22 mouse cellular contexts compared by ENCODE assay signal in the genomic region with DNA sequence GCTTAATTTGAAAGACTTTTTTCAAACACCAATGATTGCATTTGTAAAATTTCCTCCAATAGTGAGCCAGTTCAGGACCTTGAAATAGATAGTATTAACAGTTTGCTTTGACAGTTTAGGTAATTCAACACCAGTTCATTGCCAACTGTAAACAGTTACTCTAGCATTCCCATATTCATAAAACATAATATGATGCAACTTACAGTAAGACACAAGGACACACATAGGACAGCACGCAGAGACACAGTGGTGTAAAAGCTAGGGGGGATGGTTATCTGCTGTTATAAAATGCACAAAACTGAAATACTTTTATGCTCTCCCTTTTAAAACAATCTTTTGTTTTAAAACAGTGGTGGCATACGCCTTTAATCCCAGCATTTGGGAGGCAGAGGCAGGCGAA.
DNase-seq lines count a peak whose midpoint lies in the region; ATAC-seq and TF ChIP-seq lines count a peak whose summit lies in the region.
"Had no signal": no experiment of that assay in that cellular context is flagged by ENCODE, and none has a peak within 500 bp of the region (broad histone marks: within the 10 kb centered on the region; RNA-seq: fewer than 3 reads in every experiment).

No protein-coding gene starts in this region.

- H3K9ac ChIP-seq in heart, embryonic 11.5 days (ENCODE audit: low read depth, low read length): no peak overlapping the region
- no peak overlapping the region for H3K9ac ChIP-seq in MEL (ENCODE audit: control insufficient read depth, low read depth, low read length, poor library complexity, severe bottlenecking)
- no peak overlapping the region for H3K9ac ChIP-seq in forebrain, embryonic 15.5 days (replicated peaks)

- peak in 1 of 2 experiments; percentile 73; a peak in 1 of 4 replicates for TF ChIP-seq EP300 in MEL (IDR thresholded peaks at IDR 0.05; ENCODE audit: low read depth in 1 of 2, low read length in 2 of 2)

- H3ac ChIP-seq in myocyte (ENCODE audit: control insufficient read depth, insufficient read length): no peak overlapping the region

- H3K9me3 ChIP-seq in heart, embryonic 11.5 days (replicated peaks; ENCODE audit: control insufficient read depth, low read length): no peaks in the 10 kb centered on the region
- H3K9me3 ChIP-seq in MEL (replicated peaks; ENCODE audit: insufficient read depth, low read length): no peaks in the 10 kb centered on the region
- no peaks in the 10 kb centered on the region for H3K9me3 ChIP-seq in forebrain, embryonic 15.5 days
- H3K9me3 ChIP-seq: G1E had no signal

- no peaks in the 10 kb centered on the region for H3K27me3 ChIP-seq in heart, embryonic 11.5 days (ENCODE audit: control insufficient read depth, insufficient read depth, low read length)
- H3K27me3 ChIP-seq in MEL (ENCODE audit: control insufficient read depth in 1 of 2, insufficient read depth in 2 of 2, low read length in 2 of 2) (no peaks in the 10 kb centered on the region; a peak in 1 of 4 replicates), myocyte (ENCODE audit: control insufficient read depth, insufficient read depth, insufficient read length) (no peaks in the 10 kb centered on the region)
- no peaks in the 10 kb centered on the region for H3K27me3 ChIP-seq in forebrain, embryonic 15.5 days
- H3K27me3 ChIP-seq: CH12.LX had no signal

- no peak overlapping the region for H3K4me3 ChIP-seq in heart, embryonic 11.5 days (ENCODE audit: low read depth, low read length)
- H3K4me3 ChIP-seq in MEL (ENCODE audit: control insufficient read depth in 1 of 2, insufficient read depth in 1 of 2, low read depth in 2 of 2, low read length in 2 of 2): no peak overlapping the region
- H3K4me3 ChIP-seq in myocyte: no peak overlapping the region
- no peak overlapping the region for H3K4me3 ChIP-seq in forebrain, embryonic 15.5 days

- no peaks in the 10 kb centered on the region for H3K36me3 ChIP-seq in heart, embryonic 11.5 days (ENCODE audit: control insufficient read depth, insufficient read depth, low read length)
- H3K36me3 ChIP-seq in MEL (ENCODE audit: control insufficient read depth in 1 of 2, insufficient read depth in 2 of 2, low read length in 2 of 2): no peaks in the 10 kb centered on the region; a peak in 1 of 4 replicates
- H3K36me3 ChIP-seq in myocyte (ENCODE audit: control insufficient read depth, insufficient read depth): no peaks in the 10 kb centered on the region
- H3K36me3 ChIP-seq in forebrain, embryonic 15.5 days: no peaks in the 10 kb centered on the region
- H3K36me3 ChIP-seq: G1E had no signal

- TF ChIP-seq RAD21 in MEL (IDR thresholded peaks at IDR 0.05; ENCODE audit: low read depth, low read length): no peak

- WGBS in heart, embryonic 11.5 days (ENCODE audit: insufficient replicate concordance): 80% methylated on average over 3 of the region's 3 CpGs
- WGBS in forebrain, embryonic 15.5 days: 89% methylated on average over 3 of the region's 3 CpGs

- no peaks in the 10 kb centered on the region for H3K4me1 ChIP-seq in heart, embryonic 11.5 days (ENCODE audit: control insufficient read depth, insufficient read depth, low read length)
- H3K4me1 ChIP-seq in MEL (ENCODE audit: control insufficient read depth in 1 of 2, insufficient read depth in 2 of 2, low read length in 2 of 2): peaks cover 0 to 13% of the 10 kb centered on the region in 2 experiments; a peak in 1 of 4 replicates
- no peaks in the 10 kb centered on the region for H3K4me1 ChIP-seq in forebrain, embryonic 15.5 days

- no peak overlapping the region for H3K4me2 ChIP-seq in heart, embryonic 11.5 days
- no peak overlapping the region for H3K4me2 ChIP-seq in myocyte (ENCODE audit: low read depth)
- H3K4me2 ChIP-seq in forebrain, embryonic 15.5 days (replicated peaks): no peak overlapping the region

- no peak for TF ChIP-seq CTCF in MEL (IDR thresholded peaks at IDR 0.05 in 2 of 3, conservative IDR thresholded peaks at IDR 0.05 in 1 of 3; ENCODE audit: control insufficient read depth in 1 of 3, insufficient read depth in 1 of 3, low read depth in 2 of 3, low read length in 3 of 3, poor library complexity in 1 of 3, severe bottlenecking in 1 of 3)

- H3K27ac ChIP-seq in heart, embryonic 11.5 days (ENCODE audit: low read depth, low read length): no peak overlapping the region
- no peak overlapping the region; the same call in 1 of the 2 replicates for H3K27ac ChIP-seq in MEL (ENCODE audit: control insufficient read depth, low read depth, low read length)
- H3K27ac ChIP-seq in forebrain, embryonic 15.5 days (replicated peaks): no peak overlapping the region

- H3K79me2 ChIP-seq in MEL (ENCODE audit: control insufficient read depth, insufficient read depth, low read length, poor library complexity): no peaks in the 10 kb centered on the region
- no peaks in the 10 kb centered on the region for H3K79me2 ChIP-seq in myocyte (ENCODE audit: control insufficient read depth, insufficient read depth)

- TF ChIP-seq POLR2A in MEL (IDR thresholded peaks at IDR 0.05; ENCODE audit: control insufficient read depth in 1 of 2, insufficient read depth in 1 of 2, low read depth in 1 of 2, low read length in 2 of 2, poor library complexity in 1 of 2): no peak
- TF ChIP-seq POLR2A in myocyte (IDR thresholded peaks at IDR 0.05; ENCODE audit: insufficient read length, low read depth): no peak

- ATAC-seq in heart, embryonic 11.5 days (replicated peaks; ENCODE audit: insufficient number of reproducible peaks, low FRiP score, low TSS enrichment): no peak
- ATAC-seq in forebrain, embryonic 15.5 days (replicated peaks): no peak
- ATAC-seq: activated CD4-positive, CD25-positive, alpha-beta regulatory T cell, adult 4 months; CD4-positive, CD25-positive, alpha-beta regulatory T cell, adult 4 months; Patski had no signal

- peak; percentile 58 for DNase-seq in heart, adult 11 months
- DNase-seq in MEL (ENCODE audit: low read depth, low spot score): peak; percentile 23
- no peak for DNase-seq in right cerebral cortex, postnatal 36 days (ENCODE audit: low spot score in 2 of 2)
- DNase-seq: adrenal gland, adult 2 months; adrenal gland, adult 8-10 months; adrenal gland, postnatal 10 days; adrenal gland, postnatal 14 days; adrenal gland, postnatal 25 days; adrenal gland, postnatal 36 days; B cell, adult 2 months; cerebellum, adult 11 months; cerebellum, adult 11-12 months; cerebellum, adult 18-20 months; cerebellum, adult 2 months had no signal

TF ChIP-seq in MEL, 35 proteins besides CTCF, POLR2A, EP300 and RAD21:
- TF ChIP-seq ZKSCAN1 (IDR thresholded peaks at IDR 0.05; ENCODE audit: low read depth, low read length) (no peak), MYB (IDR thresholded peaks at IDR 0.05; ENCODE audit: low read depth, low read length) (peak; percentile 53; the same call in 1 of the 2 replicates), TCF12 (IDR thresholded peaks at IDR 0.05; ENCODE audit: low read depth, low read length) (peak; percentile 19; the same call in 1 of the 2 replicates), ETS1 (IDR thresholded peaks at IDR 0.05; ENCODE audit: low read depth, low read length) (peak; percentile 63; the same call in 1 of the 2 replicates), UBTF (IDR thresholded peaks at IDR 0.05; ENCODE audit: borderline replicate concordance, insufficient read depth, low read depth, low read length) (no peak)

TF ChIP-seq in myocyte, 11 proteins besides CTCF, POLR2A, EP300 and RAD21:
- TF ChIP-seq MAX (IDR thresholded peaks at IDR 0.05; ENCODE audit: low read depth) (no peak), CEBPB (IDR thresholded peaks at IDR 0.05; ENCODE audit: insufficient read depth, poor library complexity, severe bottlenecking) (peak; percentile 74; the same call in 1 of the 2 replicates), MYOG (IDR thresholded peaks at IDR 0.05; ENCODE audit: control insufficient read depth in 1 of 3, insufficient read depth in 1 of 3, insufficient read length in 2 of 3, low read depth in 2 of 3) (no peak), E2F4 (IDR thresholded peaks at IDR 0.05; ENCODE audit: insufficient read depth) (no peak), REST (IDR thresholded peaks at IDR 0.05; ENCODE audit: insufficient read depth, insufficient read length) (no peak)

Comparison
In these comparisons a context has a peak if more than half of its experiments do, and no peak if none do; other contexts are left out.
1. DNase-seq: peak in heart, adult 11 months (single experiment) and MEL (single experiment); none in right cerebral cortex, postnatal 36 days (0 of 2).